Mouse (Mus musculus) embryonic facial prominence, embryonic 15.5 days (tissue): ENCODE results near the gene Smarcc1. TPM values are rescaled to one million over a fixed set of nuclear protein-coding genes. Genes with fewer than 3 reads are reported as not detected.
"Not testable (repeated sequence)": the region's sequence is repeated elsewhere in the genome, so short reads cannot be mapped to it uniquely, and the experiment has no call there.

Source experiments
- ATAC-seq: fragments of 200-750 bp; cut with Nextera tagmentation; 2 replicates; pipeline ENCODE4 v1.8.0; 2017; ENCODE audit warnings: low read depth, moderate TSS enrichment; ENCODE audit not compliant: insufficient number of reproducible peaks, low FRiP score, low TSS enrichment
- H3K27ac ChIP-seq: fragments of 300-500 bp; sonication (generic); replicated peaks from 2 replicates; pipeline ENCODE4 v1.5.1; 2015; ENCODE audit warnings: mild to moderate bottlenecking, inconsistent platforms
- H3K27me3 ChIP-seq: fragments of 300-500 bp; sonication (generic); 2 replicates; pipeline ENCODE4 v1.6.1; 2015; ENCODE audit warnings: inconsistent platforms
- H3K36me3 ChIP-seq: fragments of 300-500 bp; sonication (generic); 2 replicates; pipeline ENCODE4 v1.6.1; 2015; ENCODE audit warnings: mild to moderate bottlenecking, inconsistent platforms
- H3K4me1 ChIP-seq: fragments of 300-500 bp; sonication (generic); 2 replicates; pipeline ENCODE4 v1.6.1; 2015; ENCODE audit warnings: inconsistent platforms
- H3K4me2 ChIP-seq: fragments of 300-500 bp; sonication (generic); replicated peaks from 2 replicates; pipeline ENCODE4 v1.6.1; 2015; ENCODE audit warnings: mild to moderate bottlenecking, inconsistent platforms
- H3K4me3 ChIP-seq: fragments of 300-500 bp; sonication (generic); replicated peaks from 2 replicates; pipeline ENCODE4 v1.5.1; 2015; ENCODE audit warnings: mild to moderate bottlenecking, inconsistent platforms
- H3K9ac ChIP-seq: fragments of 300-500 bp; sonication (generic); 2 replicates; pipeline ENCODE4 v1.6.1; 2015; ENCODE audit warnings: inconsistent platforms
- H3K9me3 ChIP-seq: fragments of 300-500 bp; sonication (generic); replicated peaks from 2 replicates; pipeline ENCODE4 v1.6.1; 2016; ENCODE audit warnings: inconsistent platforms
- WGBS: fragments of 180-500 bp; shearing (Covaris S2); methylation state at CpG from one replicate; pipeline ENCODE4 v1.1.7; 2015; 5-methylcytosine and 5-hydroxymethylcytosine counted together
- polyA plus RNA-seq: library from polyadenylated mRNA; unstranded; fragments of >200 nt; fragmentation: Nextera tagmentation; extraction: Ambion mirVana; gene quantifications from 2 replicates; pipeline ENCODE4 v1.2.1, GENCODE M21; 2015

Gene Smarcc1
- polyA plus RNA-seq: 113 and 119 TPM in 2 replicates

- WGBS: under 1% methylated on average over 72 of the region's 79 CpGs
- Histone ChIP-seq H3K9ac (peak within 1 kb of the TSS; percentile 88), H3K27ac (peak within 1 kb of the TSS; percentile 99), H3K4me2 (peak within 1 kb of the TSS; percentile 67), H3K27me3 (no peaks in the 10 kb centered on the region), H3K9me3 (no peaks in the 10 kb centered on the region), H3K36me3 (peaks cover 13% of the 10 kb centered on the region), H3K4me3 (peak within 1 kb of the TSS; percentile 89), H3K4me1 (peaks cover 14% of the 10 kb centered on the region)
- peak; percentile 96 for ATAC-seq
These were observed at the start of gene Smarcc1 for GRCm38 (mm10) chr9:110116977-110117778. Gene Smarcc1 (plus strand): TSS chr9:110117708.

- no peaks in the 10 kb centered on the region for H3K4me1 ChIP-seq
- H3K36me3 ChIP-seq: peaks cover 66% of the 10 kb centered on the region
- no peak overlapping the region for H3K27ac ChIP-seq
- WGBS: 90% methylated on average over 6 of the region's 6 CpGs
- no peak overlapping the region for H3K4me3 ChIP-seq
- ATAC-seq: no peak
- no peak overlapping the region for H3K9ac ChIP-seq
- no peaks in the 10 kb centered on the region for H3K27me3 ChIP-seq
- no peak overlapping the region for H3K4me2 ChIP-seq
- H3K9me3 ChIP-seq: no peaks in the 10 kb centered on the region
These were observed 48.8 kb upstream of the Smarcc1 start for GRCm38 (mm10) chr9:110068745-110069144.

DNA sequence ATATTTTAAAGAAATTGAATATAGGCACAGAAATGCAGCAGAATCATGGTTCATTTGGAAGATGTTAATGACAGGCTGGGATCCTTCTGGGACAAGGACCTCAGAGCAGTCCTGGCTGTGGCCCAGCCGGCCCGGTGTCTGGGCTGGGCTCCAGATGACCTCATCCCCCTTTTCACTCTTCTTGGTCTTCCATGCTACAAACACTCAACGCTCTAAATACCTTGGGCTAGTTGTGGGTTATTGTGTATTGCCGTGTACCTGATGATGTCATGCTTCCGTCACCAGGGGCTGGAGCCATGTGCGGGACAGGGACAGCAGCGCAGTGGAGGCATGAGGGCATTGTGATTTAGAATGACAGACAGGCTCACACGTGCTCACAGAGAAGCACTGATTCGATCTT is 47.1 kb upstream of the Smarcc1 start:
- H3K27ac ChIP-seq: no peak overlapping the region
- peaks cover 75% of the 10 kb centered on the region for H3K36me3 ChIP-seq
- H3K4me1 ChIP-seq: no peaks in the 10 kb centered on the region
- no peak overlapping the region for H3K9ac ChIP-seq
- no peak overlapping the region for H3K4me2 ChIP-seq
- WGBS: 83% methylated on average over 9 of the region's 9 CpGs
- H3K9me3 ChIP-seq: no peaks in the 10 kb centered on the region
- H3K4me3 ChIP-seq: no peak overlapping the region
- ATAC-seq: no peak
- no peaks in the 10 kb centered on the region for H3K27me3 ChIP-seq

GRCm38 (mm10) chr9:110071011-110071410 is 46.5 kb upstream of the Smarcc1 start:
- 86% methylated on average over 4 of the region's 4 CpGs for WGBS
- H3K9ac ChIP-seq: no peak overlapping the region

DNA sequence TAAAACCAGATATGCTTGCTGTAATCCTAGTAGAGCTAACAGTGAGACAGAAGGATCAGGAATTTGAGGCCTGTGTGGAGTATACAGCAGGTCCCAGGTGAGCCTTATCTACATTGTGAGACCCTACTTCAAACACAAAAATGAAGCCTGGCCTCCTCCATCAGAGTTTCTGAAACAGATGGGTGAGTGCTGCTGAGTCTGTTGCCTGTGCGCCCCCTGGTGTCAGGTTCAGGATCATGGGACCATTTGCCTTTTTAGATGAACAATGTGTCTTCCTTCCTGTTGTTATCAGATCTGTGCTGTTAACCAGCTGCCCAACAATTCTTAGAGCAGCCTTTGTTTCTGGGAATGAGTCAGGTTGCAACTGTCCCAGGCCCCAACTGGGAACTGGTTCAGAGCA is 45.7 kb upstream of the Smarcc1 start:
- Histone ChIP-seq H3K36me3 (peaks cover 71% of the 10 kb centered on the region), H3K4me1 (no peaks in the 10 kb centered on the region), H3K27ac (no peak overlapping the region), H3K4me3 (no peak overlapping the region), H3K9ac (no peak overlapping the region), H3K9me3 (no peaks in the 10 kb centered on the region), H3K4me2 (no peak overlapping the region), H3K27me3 (no peaks in the 10 kb centered on the region)
- WGBS: 5% methylated on average over 1 of the region's 1 CpGs
- ATAC-seq: no peak

More at GRCm38 (mm10) chr9:110071011-110071410, 46.5 kb upstream of the Smarcc1 start:
- Histone ChIP-seq H3K4me2 (no peak overlapping the region), H3K36me3 (peaks cover 73% of the 10 kb centered on the region), H3K9me3 (no peaks in the 10 kb centered on the region), H3K4me1 (no peaks in the 10 kb centered on the region), H3K27me3 (no peaks in the 10 kb centered on the region), H3K4me3 (no peak overlapping the region), H3K27ac (no peak overlapping the region; the same call in 1 of the 2 replicates)
- no peak for ATAC-seq

GRCm38 (mm10) chr9:110076468-110076867 is 41.0 kb upstream of the Smarcc1 start:
- H3K9me3 ChIP-seq, H3K4me3 ChIP-seq, H3K9ac ChIP-seq, H3K4me1 ChIP-seq, H3K4me2 ChIP-seq, ATAC-seq, H3K27me3 ChIP-seq, H3K27ac ChIP-seq: not testable (repeated sequence)
- 73% methylated on average over 6 of the region's 7 CpGs for WGBS
- H3K36me3 ChIP-seq: peaks cover 73% of the 10 kb centered on the region

GRCm38 (mm10) chr9:110081066-110081465 is 36.4 kb upstream of the Smarcc1 start:
- H3K4me1 ChIP-seq: no peaks in the 10 kb centered on the region
- H3K27ac ChIP-seq: no peak overlapping the region
- no peaks in the 10 kb centered on the region for H3K9me3 ChIP-seq
- ATAC-seq: no peak
- H3K27me3 ChIP-seq: no peaks in the 10 kb centered on the region
- H3K36me3 ChIP-seq: peaks cover 92% of the 10 kb centered on the region
- H3K4me2 ChIP-seq: no peak overlapping the region
- H3K4me3 ChIP-seq: no peak overlapping the region
- no peak overlapping the region for H3K9ac ChIP-seq
- 85% methylated on average over 3 of the region's 3 CpGs for WGBS

- Histone ChIP-seq H3K4me3 (no peak overlapping the region), H3K36me3 (peaks cover 99% of the 10 kb centered on the region), H3K9me3 (no peaks in the 10 kb centered on the region), H3K4me1 (no peaks in the 10 kb centered on the region), H3K4me2 (no peak overlapping the region), H3K27ac (peak overlapping the region; percentile 51; the same call in 1 of the 2 replicates), H3K27me3 (no peaks in the 10 kb centered on the region), H3K9ac (no peak overlapping the region)
- peak; percentile 64 for ATAC-seq
- WGBS: 84% methylated on average over 25 of the region's 25 CpGs
These were observed 33.1 kb upstream of the Smarcc1 start for GRCm38 (mm10) chr9:110084201-110084964.

- Histone ChIP-seq H3K9me3 (no peaks in the 10 kb centered on the region), H3K4me2 (no peak overlapping the region), H3K36me3 (peaks cover 100% of the 10 kb centered on the region), H3K27ac (no peak overlapping the region), H3K4me3 (no peak overlapping the region), H3K27me3 (no peaks in the 10 kb centered on the region), H3K4me1 (no peaks in the 10 kb centered on the region), H3K9ac (no peak overlapping the region)
- WGBS: 90% methylated on average over 8 of the region's 8 CpGs
- ATAC-seq: no peak
These were observed 31.8 kb upstream of the Smarcc1 start for GRCm38 (mm10) chr9:110085693-110086092.

GRCm38 (mm10) chr9:110093303-110093702 is 24.2 kb upstream of the Smarcc1 start:
- Histone ChIP-seq H3K4me2 (no peak overlapping the region), H3K27ac (no peak overlapping the region), H3K4me3 (no peak overlapping the region), H3K36me3 (peaks cover 92% of the 10 kb centered on the region), H3K4me1 (no peaks in the 10 kb centered on the region), H3K9me3 (no peaks in the 10 kb centered on the region), H3K9ac (no peak overlapping the region), H3K27me3 (no peaks in the 10 kb centered on the region)
- ATAC-seq: no peak
- whole genome bisulfite sequencing: 87% methylated on average over 4 of the region's 4 CpGs

GRCm38 (mm10) chr9:110094761-110095160 is 22.7 kb upstream of the Smarcc1 start:
- no peak for ATAC-seq

More at GRCm38 (mm10) chr9:110094761-110095160, 22.7 kb upstream of the Smarcc1 start:
- Histone ChIP-seq H3K27me3 (no peaks in the 10 kb centered on the region), H3K4me3 (no peak overlapping the region), H3K27ac (no peak overlapping the region), H3K4me2 (no peak overlapping the region), H3K9ac (no peak overlapping the region), H3K4me1 (no peaks in the 10 kb centered on the region; the same call in 1 of the 2 replicates), H3K36me3 (peaks cover 91% of the 10 kb centered on the region), H3K9me3 (no peaks in the 10 kb centered on the region)
- 96% methylated on average over 4 of the region's 4 CpGs for WGBS
